Mouse (Mus musculus): ENCODE measurements around the gene Sgsh. TPM values are rescaled to one million over a fixed set of nuclear protein-coding genes. Genes with fewer than 3 reads are reported as not detected.

Sgsh gene
- 4.6 and 4.7 TPM in 2 replicates for polyA plus RNA-seq (2015; fragmentation: Nextera tagmentation; extraction: Ambion mirVana)

- Histone ChIP-seq H3K4me3 (peak within 1 kb of the TSS; percentile 67), H3K9ac (peak within 1 kb of the TSS; percentile 71), H3K4me1 (peaks cover 17% of the 10 kb centered on the region), H3K27me3 (no peaks in the 10 kb centered on the region), H3K27ac (peak within 1 kb of the TSS; percentile 44), H3K36me3 (ENCODE audit: poor library complexity, severe bottlenecking) (0 out of 2 replicates have a peak, but pooled peaks cover 8% of the 10 kb centered on the region), H3K9me3 (replicated peaks) (no peaks in the 10 kb centered on the region), H3K4me2 (peak within 1 kb of the TSS; percentile 82)
- 2% methylated on average over 35 of the region's 40 CpGs for WGBS
- peak; percentile 94 for ATAC-seq
Measured at GRCm38 (mm10) chr11:119355443-119356385, at the start of gene Sgsh, which contains the start of gene Slc26a11. Sgsh (minus strand) TSS chr11:119355536. Slc26a11 (plus strand) TSS chr11:119355557.

- H3K4me3 ChIP-seq = no peak overlapping the region
- ATAC-seq = no peak
- H3K4me1 ChIP-seq = no peaks in the 10 kb centered on the region
- no peak overlapping the region for H3K4me2 ChIP-seq
- no peaks in the 10 kb centered on the region for H3K9me3 ChIP-seq (replicated peaks)
- H3K27ac ChIP-seq = no peak overlapping the region
- H3K27me3 ChIP-seq = no peaks in the 10 kb centered on the region
- 53% methylated on average over 5 of the region's 5 CpGs for WGBS
- no peak overlapping the region for H3K9ac ChIP-seq
- no peaks in the 10 kb centered on the region for H3K36me3 ChIP-seq (ENCODE audit: poor library complexity, severe bottlenecking)
Measured at GRCm38 (mm10) chr11:119404627-119405026, 49.3 kb upstream of the Sgsh start.

- ATAC-seq = no peak
- H3K36me3 ChIP-seq (ENCODE audit: poor library complexity, severe bottlenecking) = no peaks in the 10 kb centered on the region
- no peaks in the 10 kb centered on the region for H3K9me3 ChIP-seq (replicated peaks)
- 56% methylated on average over 11 of the region's 11 CpGs for WGBS
- no peaks in the 10 kb centered on the region for H3K4me1 ChIP-seq
- H3K27me3 ChIP-seq = no peaks in the 10 kb centered on the region
- H3K9ac ChIP-seq = no peak overlapping the region
- H3K4me3 ChIP-seq = no peak overlapping the region
- no peak overlapping the region for H3K4me2 ChIP-seq
- H3K27ac ChIP-seq = no peak overlapping the region
Measured at GRCm38 (mm10) chr11:119402501-119403160, 47.3 kb upstream of the Sgsh start.

GRCm38 (mm10) chr11:119396461-119396860, 41.1 kb upstream of the Sgsh start:
- no peak for ATAC-seq
- Histone ChIP-seq H3K9me3 (replicated peaks) (no peaks in the 10 kb centered on the region), H3K4me1 (peaks cover 12% of the 10 kb centered on the region), H3K4me3 (no peak overlapping the region), H3K27ac (no peak overlapping the region), H3K36me3 (ENCODE audit: poor library complexity, severe bottlenecking) (no peaks in the 10 kb centered on the region), H3K9ac (no peak overlapping the region), H3K4me2 (no peak overlapping the region), H3K27me3 (peaks cover 53% of the 10 kb centered on the region)
- 48% methylated on average over 7 of the region's 7 CpGs for WGBS

- Histone ChIP-seq H3K4me3 (no peak overlapping the region), H3K36me3 (ENCODE audit: poor library complexity, severe bottlenecking) (no peaks in the 10 kb centered on the region), H3K27me3 (peaks cover 58% of the 10 kb centered on the region), H3K4me1 (peaks cover 12% of the 10 kb centered on the region), H3K9me3 (replicated peaks) (no peaks in the 10 kb centered on the region), H3K27ac (no peak overlapping the region), H3K9ac (no peak overlapping the region), H3K4me2 (no peak overlapping the region)
- ATAC-seq = no peak
- WGBS = 16% methylated on average over 13 of the region's 13 CpGs
Measured at GRCm38 (mm10) chr11:119395931-119396330, 40.6 kb upstream of the Sgsh start.

GRCm38 (mm10) chr11:119395394-119395793, 40.1 kb upstream of the Sgsh start:
- H3K9ac ChIP-seq = no peak overlapping the region
- H3K36me3 ChIP-seq (ENCODE audit: poor library complexity, severe bottlenecking) = no peaks in the 10 kb centered on the region
- H3K27ac ChIP-seq = no peak overlapping the region
- no peaks in the 10 kb centered on the region for H3K9me3 ChIP-seq (replicated peaks)
- WGBS = 9% methylated on average over 7 of the region's 7 CpGs
- peaks cover 64% of the 10 kb centered on the region for H3K27me3 ChIP-seq
- H3K4me3 ChIP-seq = no peak overlapping the region
- H3K4me1 ChIP-seq = peaks cover 17% of the 10 kb centered on the region
- ATAC-seq = no peak
- no peak overlapping the region for H3K4me2 ChIP-seq

- 57% methylated on average over 6 of the region's 6 CpGs for WGBS
- Histone ChIP-seq H3K27me3 (peaks cover 75% of the 10 kb centered on the region), H3K9me3 (replicated peaks) (no peaks in the 10 kb centered on the region), H3K36me3 (ENCODE audit: poor library complexity, severe bottlenecking) (no peaks in the 10 kb centered on the region), H3K9ac (no peak overlapping the region), H3K27ac (no peak overlapping the region), H3K4me2 (no peak overlapping the region), H3K4me3 (no peak overlapping the region), H3K4me1 (peaks cover 26% of the 10 kb centered on the region)
- ATAC-seq = no peak
Measured at GRCm38 (mm10) chr11:119394210-119394609, 38.9 kb upstream of the Sgsh start.

- Histone ChIP-seq H3K4me3 (peak overlapping the region; percentile 45), H3K27ac (no peak overlapping the region), H3K9me3 (replicated peaks) (no peaks in the 10 kb centered on the region), H3K36me3 (ENCODE audit: poor library complexity, severe bottlenecking) (no peaks in the 10 kb centered on the region), H3K9ac (peak overlapping the region; percentile 59), H3K4me2 (peak overlapping the region; percentile 77), H3K27me3 (peaks cover 83% of the 10 kb centered on the region), H3K4me1 (peaks cover 26% of the 10 kb centered on the region)
- ATAC-seq = no peak
- WGBS = 30% methylated on average over 7 of the region's 7 CpGs
Measured at GRCm38 (mm10) chr11:119393483-119393804, 38.1 kb upstream of the Sgsh start.

- no peaks in the 10 kb centered on the region for H3K36me3 ChIP-seq (ENCODE audit: poor library complexity, severe bottlenecking)
- peak within 1 kb of the TSS; percentile 45 for H3K4me3 ChIP-seq
- peaks cover 88% of the 10 kb centered on the region for H3K27me3 ChIP-seq
- H3K4me1 ChIP-seq = peaks cover 26% of the 10 kb centered on the region
- peak within 1 kb of the TSS; percentile 77 for H3K4me2 ChIP-seq
- peak within 1 kb of the TSS; percentile 59 for H3K9ac ChIP-seq
- no peak within 1 kb of the TSS; the same call in 1 of the 2 replicates for H3K27ac ChIP-seq
- ATAC-seq = 0 out of 2 replicates have a peak, but pooled peaks have one; percentile 24
- WGBS = 1% methylated on average over 19 of the region's 19 CpGs
- H3K9me3 ChIP-seq (replicated peaks) = no peaks in the 10 kb centered on the region
Measured at GRCm38 (mm10) chr11:119392800-119393482, 37.6 kb upstream of the Sgsh start, which contains the start of gene Rnf213. Rnf213 (plus strand) TSS chr11:119393100.

- no peaks in the 10 kb centered on the region for H3K9me3 ChIP-seq (replicated peaks)
- WGBS = 7% methylated on average over 12 of the region's 12 CpGs
- no peaks in the 10 kb centered on the region for H3K36me3 ChIP-seq (ENCODE audit: poor library complexity, severe bottlenecking)
- H3K27ac ChIP-seq = no peak overlapping the region; the same call in 1 of the 2 replicates
- peak overlapping the region; percentile 77 for H3K4me2 ChIP-seq
- ATAC-seq = no peak
- no peak overlapping the region for H3K9ac ChIP-seq
- peaks cover 91% of the 10 kb centered on the region for H3K27me3 ChIP-seq
- H3K4me1 ChIP-seq = peaks cover 26% of the 10 kb centered on the region
- no peak overlapping the region for H3K4me3 ChIP-seq
Measured at GRCm38 (mm10) chr11:119392001-119392614, 36.8 kb upstream of the Sgsh start.

- peaks cover 87% of the 10 kb centered on the region for H3K27me3 ChIP-seq
- 32% methylated on average over 7 of the region's 7 CpGs for WGBS
- no peak for ATAC-seq
- H3K36me3 ChIP-seq (ENCODE audit: poor library complexity, severe bottlenecking) = no peaks in the 10 kb centered on the region
- 0 out of 2 replicates have a peak overlapping the region, but pooled peaks have one; percentile 54 for H3K4me3 ChIP-seq
- no peaks in the 10 kb centered on the region for H3K9me3 ChIP-seq (replicated peaks)
- no peak overlapping the region for H3K27ac ChIP-seq
- H3K4me1 ChIP-seq = peaks cover 26% of the 10 kb centered on the region
- no peak overlapping the region for H3K9ac ChIP-seq
- no peak overlapping the region for H3K4me2 ChIP-seq
Measured at GRCm38 (mm10) chr11:119391386-119392000, 36.2 kb upstream of the Sgsh start.

Data from forebrain, embryonic 13.5 days (tissue).